Mouse (Mus musculus): Measurements from ENCODE around the gene Git2.

The Git2 gene

GRCm38 (mm10) chr5:114775056-114775979 lies at the start of gene Git2:
Gene Git2 (minus strand): TSS chr5:114775517.
- peak; percentile 64 for DNase-seq (ENCODE audit: low read depth, low spot score)

- DNase-seq (ENCODE audit: low read depth, low spot score), result peak; percentile 88
Measured at GRCm38 (mm10) chr5:114824197-114824596, 48.9 kb upstream of the Git2 start.

DNA sequence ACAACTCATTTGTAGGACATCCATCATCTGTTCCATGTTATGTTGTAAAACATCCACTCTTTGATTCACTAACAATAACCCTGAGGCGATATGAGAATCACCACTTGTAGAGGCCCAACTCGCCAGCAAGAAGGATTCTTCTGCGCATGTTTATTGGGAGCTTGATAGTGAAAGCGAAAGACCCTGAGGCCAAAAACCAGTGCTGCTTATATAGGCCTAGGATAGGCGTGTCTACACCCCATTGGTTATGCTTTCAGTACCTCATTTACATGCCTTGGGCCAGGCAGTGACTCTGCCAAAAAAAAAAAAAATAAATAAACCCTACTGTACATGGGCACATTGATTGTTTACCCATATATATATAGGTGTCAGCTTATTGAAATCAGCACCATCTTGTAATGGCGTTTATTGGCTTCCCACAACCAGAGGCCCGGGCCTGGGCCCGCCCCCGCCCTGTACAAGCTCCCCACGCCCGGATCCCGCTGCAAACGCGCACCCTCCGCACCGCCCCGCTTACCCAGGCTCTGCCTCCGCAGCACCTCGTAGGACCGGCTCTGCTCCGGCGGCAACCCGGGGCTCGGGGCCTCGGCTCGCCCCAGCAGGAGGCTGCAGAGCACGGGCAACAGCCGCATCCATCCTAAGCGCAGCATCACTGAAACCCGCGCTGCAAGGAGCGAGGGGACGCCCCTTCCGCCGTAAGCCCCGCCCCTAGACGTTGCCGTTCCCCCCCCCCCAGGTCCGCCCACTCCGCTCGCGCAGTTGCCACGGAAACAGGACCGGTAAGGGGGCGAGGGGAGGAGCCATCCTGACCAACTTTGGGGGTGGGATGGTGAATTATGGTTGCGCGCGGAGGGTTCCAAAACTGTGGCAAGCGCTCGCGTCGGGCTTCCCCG lies 47.7 kb upstream of the Git2 start, which contains the start of gene 1500011B03Rik:
TSS of gene 1500011B03Rik (minus strand) at position 673 of the 893 bp plus-strand sequence.
- DNase-seq (ENCODE audit: low read depth, low spot score), result peak; percentile 93

DNA sequence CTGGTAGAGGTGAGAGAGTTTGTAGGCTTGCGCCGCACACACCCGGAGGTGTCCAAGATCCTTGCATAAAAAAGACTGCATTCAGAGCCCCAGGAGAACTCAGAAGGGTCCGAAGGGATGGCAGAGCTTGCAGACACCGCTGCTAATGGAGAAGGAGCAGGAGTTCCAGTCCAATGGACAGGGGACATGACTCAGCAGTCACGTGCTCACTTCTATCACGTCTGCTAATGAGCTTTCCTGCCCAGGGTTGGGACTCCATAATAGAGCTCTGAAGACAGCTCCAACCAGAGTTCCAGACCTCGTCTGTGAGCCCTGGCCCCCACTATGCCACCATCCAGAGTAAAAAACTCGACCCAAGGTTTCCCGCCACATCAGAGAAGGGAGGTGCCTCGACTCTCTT lies 42.8 kb upstream of the Git2 start:
- DNase-seq (ENCODE audit: low read depth, low spot score), result no peak

- DNase-seq (ENCODE audit: low read depth, low spot score), result no peak
Measured at GRCm38 (mm10) chr5:114816599-114816998, 41.3 kb upstream of the Git2 start.

DNA sequence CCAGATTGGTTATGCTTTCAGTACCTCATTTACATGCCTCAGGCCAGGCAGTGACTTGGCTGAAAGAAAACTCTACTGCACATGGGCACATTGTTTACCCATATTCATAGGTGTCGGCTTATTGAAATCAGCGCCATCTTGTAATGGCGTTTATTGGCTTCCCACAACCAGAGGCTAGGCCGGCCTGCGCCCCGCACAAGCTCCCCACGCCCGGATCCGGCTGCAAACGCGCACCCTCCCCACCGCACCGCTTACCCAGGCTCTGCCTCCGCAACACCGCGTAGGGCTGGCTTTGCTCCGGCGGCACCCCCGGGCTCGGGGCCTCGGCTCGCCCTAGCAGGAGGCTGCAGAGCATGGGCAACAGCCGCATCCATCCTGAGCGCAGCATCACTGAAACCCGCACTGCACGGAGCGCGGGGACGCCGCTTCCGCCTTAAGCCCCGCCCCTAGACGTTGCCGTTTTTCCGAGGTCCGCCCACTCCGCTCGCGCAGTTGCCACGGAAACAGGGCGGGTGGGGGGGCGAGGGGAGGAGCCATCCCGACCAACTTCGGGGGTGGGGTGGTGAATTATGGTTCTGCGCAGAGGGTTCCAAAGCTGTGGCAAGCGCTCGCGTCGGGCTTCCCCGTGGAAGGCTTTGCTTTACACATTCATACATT lies 38.3 kb upstream of the Git2 start:
- DNase-seq (ENCODE audit: low read depth, low spot score), result peak; percentile 88

DNA sequence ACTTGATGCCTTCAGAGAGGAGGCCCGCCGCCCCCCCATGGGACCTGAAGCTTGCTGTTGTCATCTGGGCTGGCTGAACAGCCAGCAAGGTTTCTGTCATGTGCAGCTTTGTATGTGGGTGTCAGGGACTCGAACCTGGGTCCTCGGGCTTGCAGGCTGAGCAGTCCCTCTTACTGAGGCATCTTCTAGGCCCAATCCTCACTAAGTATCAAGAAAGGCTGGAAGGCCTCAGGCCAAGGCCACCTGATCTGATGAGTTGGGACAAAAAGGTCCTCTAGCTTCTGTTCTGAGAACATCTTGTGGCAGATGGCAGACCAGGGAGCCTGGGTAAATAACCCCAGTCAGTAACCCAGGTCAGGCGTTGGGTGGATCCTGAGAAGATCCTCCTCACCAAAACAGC lies 34.5 kb upstream of the Git2 start:
- no peak for DNase-seq (ENCODE audit: low read depth, low spot score)

GRCm38 (mm10) chr5:114809181-114809756 lies 34.0 kb upstream of the Git2 start:
- no peak for DNase-seq (ENCODE audit: low read depth, low spot score)

DNA sequence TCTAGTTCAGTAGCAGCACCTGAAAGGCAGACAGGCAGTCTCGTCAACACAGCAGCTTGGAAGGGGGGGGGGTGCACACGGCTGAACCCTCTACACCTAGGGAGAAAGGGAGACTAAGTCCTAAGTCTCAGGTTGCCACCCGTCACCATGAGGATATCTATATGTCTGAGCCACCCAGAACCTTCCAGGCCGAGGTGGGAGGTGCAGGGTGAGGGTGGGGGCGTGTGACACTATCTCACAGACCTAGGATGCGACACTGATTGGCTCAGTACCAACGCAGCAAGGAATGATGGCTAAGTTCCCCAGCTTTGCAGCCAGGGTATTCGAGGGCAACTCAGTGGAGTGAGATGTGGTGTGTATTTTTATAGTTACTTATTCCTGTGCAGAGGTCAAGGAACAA lies 33.1 kb upstream of the Git2 start:
- no peak for DNase-seq (ENCODE audit: low read depth, low spot score)

DNA sequence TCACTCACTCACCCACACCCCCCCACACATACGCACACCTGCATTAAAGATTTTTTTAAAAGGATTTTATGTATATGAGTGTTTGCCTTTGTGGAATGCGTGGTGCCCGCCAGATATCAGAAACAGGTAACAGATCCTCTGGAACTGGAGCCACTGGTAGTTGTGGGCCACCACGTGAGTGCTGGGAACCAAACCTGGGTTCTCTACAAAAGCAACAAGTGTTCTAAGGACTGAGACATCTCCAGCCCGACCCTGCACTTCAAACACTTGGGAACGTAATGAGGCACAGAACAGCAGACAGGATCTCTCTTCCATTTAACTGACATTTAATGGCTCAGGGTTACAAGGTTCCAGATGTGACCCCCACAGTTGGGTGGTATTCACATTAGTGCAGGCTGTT lies 32.6 kb upstream of the Git2 start:
- DNase-seq (ENCODE audit: low read depth, low spot score), result no peak

DNA sequence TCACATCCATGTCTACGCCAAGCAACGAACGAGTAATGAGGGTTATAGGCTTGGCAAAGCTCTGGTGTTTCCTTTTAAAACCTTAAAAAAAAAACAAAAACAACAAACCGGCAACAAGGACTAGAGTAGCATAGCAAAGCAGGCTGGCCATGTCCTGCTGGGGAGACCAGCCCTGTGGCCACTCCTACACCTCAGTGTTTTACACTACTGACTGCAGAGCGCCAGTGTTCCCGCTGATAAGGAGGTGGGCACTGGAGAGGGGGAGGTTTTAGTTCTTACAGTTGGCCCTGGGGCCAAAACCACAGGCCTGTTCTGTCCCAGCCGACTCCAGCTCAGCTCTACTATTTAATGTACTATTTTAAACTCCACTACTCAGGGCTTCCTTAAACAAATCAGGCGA lies 32.2 kb upstream of the Git2 start:
- no peak for DNase-seq (ENCODE audit: low read depth, low spot score)

DNA sequence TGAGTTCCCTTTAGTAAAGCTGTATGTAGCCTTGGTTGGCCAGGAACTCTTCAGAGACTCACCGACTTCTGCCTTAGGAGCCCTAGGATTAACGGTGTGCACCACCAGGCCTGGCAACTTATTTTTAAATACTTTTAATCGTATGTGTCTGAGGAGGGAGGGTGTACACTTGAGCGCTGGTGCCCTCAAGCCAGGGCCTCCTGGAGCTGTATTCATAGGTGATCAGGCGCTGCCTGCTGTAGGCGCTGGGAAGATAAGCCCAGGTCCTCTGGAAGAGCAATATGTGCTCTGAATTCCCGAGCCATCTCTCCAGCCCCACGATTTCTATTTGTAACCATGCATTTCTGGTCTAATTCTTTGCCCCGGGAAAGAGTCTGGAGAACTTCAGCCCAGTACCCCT lies 31.7 kb upstream of the Git2 start:
- DNase-seq (ENCODE audit: low read depth, low spot score), result no peak

DNA sequence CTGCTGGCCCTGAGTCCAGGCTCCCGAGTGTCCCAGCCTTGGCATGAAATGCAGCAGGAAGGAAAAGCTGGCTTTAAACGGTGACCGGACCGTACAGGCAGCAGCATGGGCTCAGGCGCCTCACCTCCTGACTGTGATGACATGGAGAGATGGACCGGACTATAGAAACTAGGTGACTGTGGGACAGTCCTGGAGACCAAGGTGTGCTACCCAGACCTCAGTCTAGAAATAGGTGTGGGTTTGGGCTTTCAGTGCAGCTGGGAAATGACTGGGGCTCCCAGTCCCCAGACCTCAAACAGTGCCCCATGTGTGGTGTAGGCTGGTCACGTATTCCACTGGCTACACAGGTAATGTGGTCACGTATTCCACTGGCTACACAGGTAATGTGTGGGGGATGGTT lies 31.3 kb upstream of the Git2 start:
- no peak for DNase-seq (ENCODE audit: low read depth, low spot score)

- no peak for DNase-seq (ENCODE audit: low read depth, low spot score)
Measured at GRCm38 (mm10) chr5:114805436-114806350, 30.4 kb upstream of the Git2 start.

GRCm38 (mm10) chr5:114804958-114805357 lies 29.6 kb upstream of the Git2 start:
- no peak for DNase-seq (ENCODE audit: low read depth, low spot score)

DNA sequence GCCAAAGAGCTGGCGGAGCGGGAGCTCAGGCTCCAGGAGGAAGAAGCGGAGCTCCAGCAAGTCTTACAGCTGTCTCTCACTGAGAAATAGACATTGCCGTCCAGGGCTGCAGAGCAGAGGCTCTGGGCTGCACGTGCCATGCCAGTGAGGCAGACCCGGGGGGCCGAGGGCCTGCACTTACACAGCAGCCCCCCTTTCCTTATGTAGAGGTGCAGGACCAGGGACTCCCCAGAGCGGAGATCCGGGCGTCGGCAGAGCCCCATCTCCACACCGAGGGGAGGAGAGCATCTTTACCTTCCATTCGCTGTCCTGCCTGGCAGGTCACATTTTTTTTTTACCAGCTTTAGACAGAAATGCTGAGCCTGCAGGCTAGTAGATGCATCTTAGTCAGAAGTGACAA lies 29.0 kb upstream of the Git2 start:
- DNase-seq (ENCODE audit: low read depth, low spot score), result no peak

- DNase-seq (ENCODE audit: low read depth, low spot score), result no peak
Measured at GRCm38 (mm10) chr5:114803231-114803630, 27.9 kb upstream of the Git2 start.

GRCm38 (mm10) chr5:114801841-114802240 lies 26.5 kb upstream of the Git2 start:
- no peak for DNase-seq (ENCODE audit: low read depth, low spot score)

DNA sequence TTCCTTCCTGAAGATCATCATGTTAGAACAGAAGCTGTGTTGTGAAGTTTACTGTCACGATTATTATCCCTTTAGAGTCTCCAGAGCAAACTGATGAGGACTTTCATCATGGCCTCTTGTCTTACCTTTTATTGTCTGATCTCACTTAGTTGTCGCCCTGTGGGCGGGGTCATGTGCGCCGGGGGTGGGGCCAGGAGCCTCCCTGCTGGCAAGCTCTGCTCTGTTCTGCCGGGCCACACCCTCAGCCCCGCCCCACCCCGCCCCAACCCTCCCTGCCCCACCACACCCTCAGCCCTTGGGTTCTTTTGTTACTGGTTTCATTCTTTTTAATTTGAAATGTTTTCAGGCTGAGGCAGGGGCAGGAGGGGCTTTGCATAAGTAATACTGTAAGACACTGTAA lies 25.7 kb upstream of the Git2 start:
- DNase-seq (ENCODE audit: low read depth, low spot score), result peak; percentile 68

DNA sequence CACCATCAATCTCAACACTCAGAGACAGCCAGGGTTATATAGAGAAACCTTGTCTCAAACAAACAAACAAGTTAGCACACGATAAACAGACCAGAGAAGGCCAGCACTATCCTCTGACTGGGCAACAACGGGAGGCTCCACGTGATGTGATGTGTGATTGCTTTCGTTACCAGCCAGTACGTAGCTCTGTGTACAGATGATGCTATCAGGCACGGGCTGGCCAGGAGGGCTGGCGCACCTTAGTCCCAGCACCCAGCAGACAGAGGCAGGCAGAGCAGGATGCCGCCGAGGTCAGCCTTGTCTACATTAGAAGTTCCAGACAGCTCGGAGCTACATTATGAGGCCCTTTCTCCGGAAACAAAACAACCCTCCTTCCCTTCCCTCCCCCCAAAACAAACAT lies 24.5 kb upstream of the Git2 start:
- DNase-seq (ENCODE audit: low read depth, low spot score), result no peak
